Mouse (Mus musculus): ENCODE data around the gene Angptl7.

Angptl7 gene

GRCm38 (mm10) chr4:148495874-148496689, 4.2 kb downstream of the Angptl7 start:
- no peak for DNase-seq (ENCODE audit: low read depth, low spot score)

GRCm38 (mm10) chr4:148495160-148495559, 5.1 kb downstream of the Angptl7 start:
- no peak for DNase-seq (ENCODE audit: low read depth, low spot score)

- no peak for DNase-seq (ENCODE audit: low read depth, low spot score)
Observed at GRCm38 (mm10) chr4:148491448-148491847, 8.8 kb downstream of the Angptl7 start.

GRCm38 (mm10) chr4:148490502-148490901, 9.8 kb downstream of the Angptl7 start:
- DNase-seq (ENCODE audit: low read depth, low spot score): no peak

- DNase-seq (ENCODE audit: low read depth, low spot score): no peak
Observed at GRCm38 (mm10) chr4:148487841-148488240, 12.4 kb downstream of the Angptl7 start.

- DNase-seq (ENCODE audit: low read depth, low spot score): no peak
Observed at GRCm38 (mm10) chr4:148484511-148484910, 15.7 kb downstream of the Angptl7 start.

- DNase-seq (ENCODE audit: low read depth, low spot score): no peak
Observed at GRCm38 (mm10) chr4:148481557-148482168, 18.6 kb downstream of the Angptl7 start.

GRCm38 (mm10) chr4:148480245-148480644, 20.0 kb downstream of the Angptl7 start:
- no peak for DNase-seq (ENCODE audit: low read depth, low spot score)

GRCm38 (mm10) chr4:148473496-148473895, 26.8 kb downstream of the Angptl7 start:
- DNase-seq (ENCODE audit: low read depth, low spot score): no peak

- DNase-seq (ENCODE audit: low read depth, low spot score): no peak
Observed at GRCm38 (mm10) chr4:148472436-148473174, 27.7 kb downstream of the Angptl7 start.

GRCm38 (mm10) chr4:148471363-148471806, 28.9 kb downstream of the Angptl7 start:
- DNase-seq (ENCODE audit: low read depth, low spot score): no peak

GRCm38 (mm10) chr4:148469487-148470252, 30.6 kb downstream of the Angptl7 start:
- no peak for DNase-seq (ENCODE audit: low read depth, low spot score)

- DNase-seq (ENCODE audit: low read depth, low spot score): no peak
Observed at GRCm38 (mm10) chr4:148468396-148468795, 31.9 kb downstream of the Angptl7 start.

GRCm38 (mm10) chr4:148466511-148467079, 33.7 kb downstream of the Angptl7 start:
- DNase-seq (ENCODE audit: low read depth, low spot score): no peak

GRCm38 (mm10) chr4:148464869-148465268, 35.4 kb downstream of the Angptl7 start:
- no peak for DNase-seq (ENCODE audit: low read depth, low spot score)

GRCm38 (mm10) chr4:148464301-148464700, 36.0 kb downstream of the Angptl7 start:
- DNase-seq (ENCODE audit: low read depth, low spot score): no peak

- DNase-seq (ENCODE audit: low read depth, low spot score): no peak
Observed at GRCm38 (mm10) chr4:148463208-148463960, 36.9 kb downstream of the Angptl7 start.

- no peak for DNase-seq (ENCODE audit: low read depth, low spot score)
Observed at GRCm38 (mm10) chr4:148462717-148463116, 37.5 kb downstream of the Angptl7 start.

- no peak for DNase-seq (ENCODE audit: low read depth, low spot score)
Observed at GRCm38 (mm10) chr4:148461772-148462171, 38.5 kb downstream of the Angptl7 start.

- no peak for DNase-seq (ENCODE audit: low read depth, low spot score)
Observed at GRCm38 (mm10) chr4:148460656-148461284, 39.5 kb downstream of the Angptl7 start.
